Mouse (Mus musculus): ENCODE results near the gene Cdh4. TPM values are rescaled to one million over a fixed set of nuclear protein-coding genes. Genes with fewer than 3 reads are reported as not detected.

Cdh4 gene
- polyA plus RNA-seq, 1 experiment from 2014 or later = 37.5 TPM

GRCm38 (mm10) chr2:179605255-179605654 is 163.0 kb downstream of the Cdh4 start:
- no peak overlapping the region for H3K9ac ChIP-seq
- H3K27me3 ChIP-seq = 0 out of 2 replicates have a peak, but pooled peaks cover 3% of the 10 kb centered on the region
- no peak overlapping the region for H3K4me3 ChIP-seq
- H3K9me3 ChIP-seq = no peaks in the 10 kb centered on the region
- peaks cover 14% of the 10 kb centered on the region; the same call in 1 of the 2 replicates for H3K4me1 ChIP-seq (replicated peaks)
- 0 out of 2 replicates have a peak, but pooled peaks have one; percentile 33 for ATAC-seq (ENCODE audit: low FRiP score)
- no peak overlapping the region for H3K4me2 ChIP-seq
- 0 out of 2 replicates have a peak overlapping the region, but pooled peaks have one; percentile 35 for H3K27ac ChIP-seq
- 77% methylated on average over 10 of the region's 10 CpGs for WGBS
- no peaks in the 10 kb centered on the region for H3K36me3 ChIP-seq

- WGBS = 89% methylated on average over 2 of the region's 2 CpGs
- no peaks in the 10 kb centered on the region for H3K9me3 ChIP-seq
- H3K4me2 ChIP-seq = no peak overlapping the region
- 0 out of 2 replicates have a peak, but pooled peaks cover 3% of the 10 kb centered on the region for H3K27me3 ChIP-seq
- no peak overlapping the region for H3K9ac ChIP-seq
- H3K4me3 ChIP-seq = no peak overlapping the region
- no peak overlapping the region for H3K27ac ChIP-seq
- ATAC-seq (ENCODE audit: low FRiP score) = no peak
- H3K36me3 ChIP-seq = no peaks in the 10 kb centered on the region
- H3K4me1 ChIP-seq (replicated peaks) = peaks cover 11% of the 10 kb centered on the region; the same call in 1 of the 2 replicates
Observed at GRCm38 (mm10) chr2:179606341-179606740, 164.1 kb downstream of the Cdh4 start.

GRCm38 (mm10) chr2:179615906-179616305 is 173.7 kb downstream of the Cdh4 start:
- Histone ChIP-seq H3K4me2 (no peak overlapping the region), H3K9me3 (no peaks in the 10 kb centered on the region), H3K36me3 (no peaks in the 10 kb centered on the region), H3K27me3 (0 out of 2 replicates have a peak, but pooled peaks cover 5% of the 10 kb centered on the region), H3K4me1 (replicated peaks) (no peaks in the 10 kb centered on the region), H3K4me3 (no peak overlapping the region), H3K27ac (no peak overlapping the region), H3K9ac (no peak overlapping the region)
- no peak for ATAC-seq (ENCODE audit: low FRiP score)
- WGBS = 64% methylated on average over 5 of the region's 5 CpGs

- no peak for ATAC-seq (ENCODE audit: low FRiP score)
- Histone ChIP-seq H3K4me3 (no peak overlapping the region), H3K4me2 (no peak overlapping the region), H3K9me3 (no peaks in the 10 kb centered on the region), H3K36me3 (no peaks in the 10 kb centered on the region), H3K9ac (no peak overlapping the region), H3K27me3 (0 out of 2 replicates have a peak, but pooled peaks cover 5% of the 10 kb centered on the region), H3K27ac (no peak overlapping the region), H3K4me1 (replicated peaks) (peaks cover 16% of the 10 kb centered on the region; the same call in 1 of the 2 replicates)
- 54% methylated on average over 17 of the region's 17 CpGs for WGBS
Observed at GRCm38 (mm10) chr2:179623643-179624473, 181.6 kb downstream of the Cdh4 start.

- no peaks in the 10 kb centered on the region for H3K9me3 ChIP-seq
- H3K36me3 ChIP-seq = no peaks in the 10 kb centered on the region
- WGBS = 88% methylated on average over 2 of the region's 2 CpGs
- no peak overlapping the region for H3K4me2 ChIP-seq
- H3K27ac ChIP-seq = no peak overlapping the region
- no peak for ATAC-seq (ENCODE audit: low FRiP score)
- no peaks in the 10 kb centered on the region for H3K27me3 ChIP-seq
- H3K4me3 ChIP-seq = no peak overlapping the region
- H3K9ac ChIP-seq = no peak overlapping the region
- H3K4me1 ChIP-seq (replicated peaks) = peaks cover 11% of the 10 kb centered on the region; the same call in 1 of the 2 replicates
Observed at GRCm38 (mm10) chr2:179627563-179627962, 185.3 kb downstream of the Cdh4 start.

- 55% methylated on average over 10 of the region's 10 CpGs for WGBS
- peaks cover 3% of the 10 kb centered on the region; the same call in 1 of the 2 replicates for H3K4me1 ChIP-seq (replicated peaks)
- no peak overlapping the region for H3K4me2 ChIP-seq
- no peak overlapping the region for H3K9ac ChIP-seq
- no peaks in the 10 kb centered on the region for H3K9me3 ChIP-seq
- H3K4me3 ChIP-seq = no peak overlapping the region
- no peaks in the 10 kb centered on the region for H3K36me3 ChIP-seq
- ATAC-seq (ENCODE audit: low FRiP score) = no peak
- H3K27me3 ChIP-seq = no peaks in the 10 kb centered on the region
- H3K27ac ChIP-seq = no peak overlapping the region
Observed at GRCm38 (mm10) chr2:179630720-179631119, 188.5 kb downstream of the Cdh4 start.

- no peak overlapping the region for H3K9ac ChIP-seq
- 88% methylated on average over 15 of the region's 15 CpGs for WGBS
Observed at GRCm38 (mm10) chr2:179640576-179641301, 198.5 kb downstream of the Cdh4 start.

GRCm38 (mm10) chr2:179648573-179649263 is 206.5 kb downstream of the Cdh4 start:
- ATAC-seq (ENCODE audit: low FRiP score) = no peak
- Histone ChIP-seq H3K9me3 (no peaks in the 10 kb centered on the region), H3K4me1 (replicated peaks) (peaks cover 15% of the 10 kb centered on the region), H3K27me3 (0 out of 2 replicates have a peak, but pooled peaks cover 2% of the 10 kb centered on the region), H3K36me3 (no peaks in the 10 kb centered on the region), H3K9ac (no peak overlapping the region), H3K27ac (no peak overlapping the region), H3K4me2 (no peak overlapping the region), H3K4me3 (no peak overlapping the region)
- WGBS = 71% methylated on average over 20 of the region's 20 CpGs

More at GRCm38 (mm10) chr2:179640576-179641301, 198.5 kb downstream of the Cdh4 start:
- no peaks in the 10 kb centered on the region for H3K27me3 ChIP-seq
- no peak overlapping the region for H3K4me3 ChIP-seq
- peaks cover 4% of the 10 kb centered on the region; the same call in 1 of the 2 replicates for H3K4me1 ChIP-seq (replicated peaks)
- H3K9me3 ChIP-seq = no peaks in the 10 kb centered on the region
- ATAC-seq (ENCODE audit: low FRiP score) = no peak
- no peak overlapping the region for H3K4me2 ChIP-seq
- no peak overlapping the region for H3K27ac ChIP-seq
- no peaks in the 10 kb centered on the region for H3K36me3 ChIP-seq

GRCm38 (mm10) chr2:179649370-179649769 is 207.1 kb downstream of the Cdh4 start:
- Histone ChIP-seq H3K4me2 (no peak overlapping the region), H3K36me3 (no peaks in the 10 kb centered on the region), H3K4me1 (replicated peaks) (peaks cover 19% of the 10 kb centered on the region), H3K27ac (no peak overlapping the region), H3K9me3 (no peaks in the 10 kb centered on the region), H3K27me3 (0 out of 2 replicates have a peak, but pooled peaks cover 2% of the 10 kb centered on the region), H3K4me3 (no peak overlapping the region), H3K9ac (no peak overlapping the region)
- ATAC-seq (ENCODE audit: low FRiP score) = no peak
- 52% methylated on average over 4 of the region's 4 CpGs for WGBS

- Histone ChIP-seq H3K4me1 (replicated peaks) (peaks cover 19% of the 10 kb centered on the region), H3K36me3 (no peaks in the 10 kb centered on the region), H3K9me3 (no peaks in the 10 kb centered on the region), H3K9ac (no peak overlapping the region), H3K4me3 (no peak overlapping the region), H3K27ac (no peak overlapping the region), H3K27me3 (0 out of 2 replicates have a peak, but pooled peaks cover 2% of the 10 kb centered on the region), H3K4me2 (no peak overlapping the region)
- no peak for ATAC-seq (ENCODE audit: low FRiP score)
- 85% methylated on average over 9 of the region's 9 CpGs for WGBS
Observed at GRCm38 (mm10) chr2:179650168-179650567, 207.9 kb downstream of the Cdh4 start.

- Histone ChIP-seq H3K27ac (no peak overlapping the region), H3K9me3 (no peaks in the 10 kb centered on the region), H3K36me3 (no peaks in the 10 kb centered on the region), H3K4me1 (replicated peaks) (peaks cover 4% of the 10 kb centered on the region), H3K4me2 (no peak overlapping the region), H3K27me3 (peaks cover 49% of the 10 kb centered on the region), H3K9ac (no peak overlapping the region), H3K4me3 (no peak overlapping the region)
- no peak for ATAC-seq (ENCODE audit: low FRiP score)
- 86% methylated on average over 3 of the region's 3 CpGs for WGBS
Observed at GRCm38 (mm10) chr2:179655506-179655905, 213.3 kb downstream of the Cdh4 start.

GRCm38 (mm10) chr2:179659254-179659653 is 217.0 kb downstream of the Cdh4 start:
- Histone ChIP-seq H3K4me1 (replicated peaks) (peaks cover 25% of the 10 kb centered on the region), H3K9ac (no peak overlapping the region), H3K27ac (no peak overlapping the region), H3K9me3 (no peaks in the 10 kb centered on the region), H3K27me3 (peaks cover 76% of the 10 kb centered on the region), H3K36me3 (no peaks in the 10 kb centered on the region), H3K4me2 (no peak overlapping the region), H3K4me3 (no peak overlapping the region)
- no peak for ATAC-seq (ENCODE audit: low FRiP score)
- WGBS = 97% methylated on average over 1 of the region's 1 CpGs
